Mouse (Mus musculus): ENCODE measurements at regions not wholly inside any gene's neighbourhood (a gene's known extent, or its start where the extent isn't known, plus 50 kb on each side); places are given as distances from the start of the nearest gene placed in this dataset.

DNA sequence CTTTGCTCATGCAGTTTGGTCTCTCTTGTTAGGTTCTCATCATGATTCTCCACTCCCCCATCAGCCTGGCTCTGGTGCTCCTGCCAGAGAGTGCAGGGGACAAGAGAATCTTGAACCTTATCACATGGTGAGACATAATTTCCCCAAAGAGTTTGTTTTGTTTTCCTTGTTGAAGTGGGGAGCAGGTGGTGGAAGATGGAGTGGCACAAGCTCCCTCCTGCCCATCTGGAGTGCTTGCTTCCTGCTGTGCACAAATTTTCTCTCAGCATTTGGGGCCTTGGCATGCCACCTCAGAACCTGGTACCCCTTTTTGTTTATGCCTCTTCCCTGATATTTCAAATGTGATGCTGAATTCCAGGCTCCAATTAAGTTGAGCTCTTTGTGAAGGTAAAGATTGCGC lies 219.9 kb downstream of the Rnf144b start:
- no peak for DNase-seq
- Histone ChIP-seq H3K4me1 (ENCODE audit: control insufficient read depth, insufficient read depth, low read length) (no peaks in the 10 kb centered on the region), H3K4me3 (replicated peaks; ENCODE audit: extremely low read depth, low read depth, low read length) (no peak overlapping the region)
- WGBS: 85% methylated on average over 1 of the region's 1 CpGs
- no peak for TF ChIP-seq POLR2A (IDR thresholded peaks at IDR 0.05; ENCODE audit: borderline replicate concordance, extremely low read depth, low read depth, low read length)
- TF ChIP-seq CTCF (IDR thresholded peaks at IDR 0.05; ENCODE audit: insufficient read depth, low read length): no peak

DNA sequence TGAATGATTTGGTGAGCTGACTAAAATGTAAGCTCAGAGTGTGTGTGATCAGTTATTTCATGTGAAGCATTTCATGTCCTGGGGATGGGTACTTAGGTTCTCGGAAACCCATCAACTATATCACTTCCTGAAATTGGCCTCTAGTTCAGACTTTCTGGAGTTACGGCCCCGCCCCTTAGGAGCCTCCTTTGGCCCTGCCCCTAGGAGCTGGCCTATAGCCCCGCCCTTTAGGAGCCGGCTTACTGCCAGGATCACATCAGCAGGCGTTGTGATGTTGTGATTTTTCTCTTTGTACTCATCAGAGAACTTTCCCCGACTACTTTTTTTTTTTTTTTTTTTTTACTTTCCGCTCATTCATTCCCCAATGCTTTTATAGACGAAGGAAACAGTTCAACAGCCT lies 223.1 kb downstream of the Rnf144b start:
- no peak overlapping the region for H3K4me3 ChIP-seq (replicated peaks; ENCODE audit: extremely low read depth, low read depth, low read length)
- no peaks in the 10 kb centered on the region; the same call in 1 of the 2 replicates for H3K4me1 ChIP-seq (ENCODE audit: control insufficient read depth, insufficient read depth, low read length)
- no peak for TF ChIP-seq CTCF (IDR thresholded peaks at IDR 0.05; ENCODE audit: insufficient read depth, low read length)
- no peak for TF ChIP-seq POLR2A (IDR thresholded peaks at IDR 0.05; ENCODE audit: borderline replicate concordance, extremely low read depth, low read depth, low read length)
- no peak for DNase-seq
- 27% methylated on average over 9 of the region's 9 CpGs for WGBS

GRCm38 (mm10) chr13:47347835-47348234 lies 225.4 kb downstream of the Rnf144b start:
- 52% methylated on average over 6 of the region's 6 CpGs for WGBS
- no peaks in the 10 kb centered on the region; the same call in 1 of the 2 replicates for H3K4me1 ChIP-seq (ENCODE audit: control insufficient read depth, insufficient read depth, low read length)
- no peak for TF ChIP-seq CTCF (IDR thresholded peaks at IDR 0.05; ENCODE audit: insufficient read depth, low read length)
- TF ChIP-seq POLR2A (IDR thresholded peaks at IDR 0.05; ENCODE audit: borderline replicate concordance, extremely low read depth, low read depth, low read length): no peak
- H3K4me3 ChIP-seq (replicated peaks; ENCODE audit: extremely low read depth, low read depth, low read length): no peak overlapping the region
- DNase-seq: no peak

GRCm38 (mm10) chr13:47348517-47349145 lies 226.2 kb downstream of the Rnf144b start:
- Histone ChIP-seq H3K4me3 (replicated peaks; ENCODE audit: extremely low read depth, low read depth, low read length) (no peak overlapping the region), H3K4me1 (ENCODE audit: control insufficient read depth, insufficient read depth, low read length) (no peaks in the 10 kb centered on the region; the same call in 1 of the 2 replicates)
- peak; percentile 78 for TF ChIP-seq CTCF (IDR thresholded peaks at IDR 0.05; ENCODE audit: insufficient read depth, low read length)
- no peak for TF ChIP-seq POLR2A (IDR thresholded peaks at IDR 0.05; ENCODE audit: borderline replicate concordance, extremely low read depth, low read depth, low read length)
- WGBS: 30% methylated on average over 17 of the region's 17 CpGs
- peak; percentile 32 for DNase-seq

GRCm38 (mm10) chr13:47354446-47354845 lies 232.0 kb downstream of the Rnf144b start:
- no peak for DNase-seq
- WGBS: 73% methylated on average over 12 of the region's 12 CpGs

DNA sequence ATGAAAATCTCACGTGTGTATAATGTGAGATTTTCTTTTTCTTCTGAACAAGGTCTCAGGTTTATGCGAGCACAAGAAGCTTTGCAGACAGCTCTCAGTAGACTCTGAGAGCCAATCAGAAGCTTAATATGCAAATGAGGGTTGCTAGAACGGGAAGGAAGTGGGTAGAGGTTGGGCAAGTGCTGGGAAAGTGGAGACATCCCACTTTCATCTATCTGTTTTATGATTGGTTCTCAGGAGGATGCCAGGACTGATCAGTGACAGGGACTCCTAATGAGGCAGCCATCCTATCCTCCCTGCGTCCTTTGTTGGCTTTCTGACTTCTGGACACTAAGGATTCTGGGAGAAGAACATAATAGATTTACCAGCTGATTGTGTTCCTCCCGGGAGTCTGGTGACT lies 232.7 kb downstream of the Rnf144b start:
- TF ChIP-seq POLR2A (IDR thresholded peaks at IDR 0.05; ENCODE audit: borderline replicate concordance, extremely low read depth, low read depth, low read length) (no peak), CTCF (IDR thresholded peaks at IDR 0.05; ENCODE audit: insufficient read depth, low read length) (no peak)
- no peak for DNase-seq
- H3K4me1 ChIP-seq (ENCODE audit: control insufficient read depth, insufficient read depth, low read length): no peaks in the 10 kb centered on the region
- 49% methylated on average over 5 of the region's 5 CpGs for WGBS
- no peak overlapping the region for H3K4me3 ChIP-seq (replicated peaks; ENCODE audit: extremely low read depth, low read depth, low read length)

More at GRCm38 (mm10) chr13:47354446-47354845, 232.0 kb downstream of the Rnf144b start:
- no peak overlapping the region for H3K4me3 ChIP-seq (replicated peaks; ENCODE audit: extremely low read depth, low read depth, low read length)
- no peak for TF ChIP-seq CTCF (IDR thresholded peaks at IDR 0.05; ENCODE audit: insufficient read depth, low read length)
- TF ChIP-seq POLR2A (IDR thresholded peaks at IDR 0.05; ENCODE audit: borderline replicate concordance, extremely low read depth, low read depth, low read length): no peak
- no peaks in the 10 kb centered on the region for H3K4me1 ChIP-seq (ENCODE audit: control insufficient read depth, insufficient read depth, low read length)

- DNase-seq: no peak
- 71% methylated on average over 9 of the region's 9 CpGs for WGBS
- TF ChIP-seq POLR2A (IDR thresholded peaks at IDR 0.05; ENCODE audit: borderline replicate concordance, extremely low read depth, low read depth, low read length): no peak
- TF ChIP-seq CTCF (IDR thresholded peaks at IDR 0.05; ENCODE audit: insufficient read depth, low read length): no peak
- Histone ChIP-seq H3K4me1 (ENCODE audit: control insufficient read depth, insufficient read depth, low read length) (no peaks in the 10 kb centered on the region), H3K4me3 (replicated peaks; ENCODE audit: extremely low read depth, low read depth, low read length) (no peak overlapping the region)
Observed at GRCm38 (mm10) chr13:47358986-47359385, 236.5 kb downstream of the Rnf144b start.

DNA sequence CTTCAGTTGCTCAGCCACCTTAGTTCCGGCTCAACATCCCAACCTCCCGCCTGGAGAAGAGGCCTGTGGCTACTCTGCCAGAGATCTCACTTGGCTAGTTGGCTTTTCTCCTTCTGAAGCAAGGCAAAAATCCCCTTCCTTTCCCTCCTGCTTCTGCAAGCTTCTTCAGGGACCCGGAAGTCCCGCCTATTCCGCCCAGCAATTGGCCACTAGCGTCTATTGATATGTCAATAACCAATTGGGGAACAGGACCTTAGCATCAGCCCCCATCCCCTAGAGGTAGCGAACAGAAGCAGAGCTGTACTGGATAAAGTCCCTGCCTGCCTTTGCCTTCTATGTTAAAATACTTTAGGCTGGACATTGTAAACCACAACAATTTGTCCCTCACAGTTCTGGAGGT lies 243.3 kb downstream of the Rnf144b start:
- no peak overlapping the region for H3K4me3 ChIP-seq (replicated peaks; ENCODE audit: extremely low read depth, low read depth, low read length)
- no peak for TF ChIP-seq CTCF (IDR thresholded peaks at IDR 0.05; ENCODE audit: insufficient read depth, low read length)
- TF ChIP-seq POLR2A (IDR thresholded peaks at IDR 0.05; ENCODE audit: borderline replicate concordance, extremely low read depth, low read depth, low read length): no peak
- H3K4me1 ChIP-seq (ENCODE audit: control insufficient read depth, insufficient read depth, low read length): no peaks in the 10 kb centered on the region
- DNase-seq: no peak
- 77% methylated on average over 7 of the region's 7 CpGs for WGBS

GRCm38 (mm10) chr13:47368041-47368823 lies 245.8 kb downstream of the Rnf144b start:
- WGBS: 60% methylated on average over 13 of the region's 13 CpGs
- Histone ChIP-seq H3K4me3 (replicated peaks; ENCODE audit: extremely low read depth, low read depth, low read length) (no peak overlapping the region), H3K4me1 (ENCODE audit: control insufficient read depth, insufficient read depth, low read length) (no peaks in the 10 kb centered on the region)
- DNase-seq: no peak
- TF ChIP-seq POLR2A (IDR thresholded peaks at IDR 0.05; ENCODE audit: borderline replicate concordance, extremely low read depth, low read depth, low read length) (no peak), CTCF (IDR thresholded peaks at IDR 0.05; ENCODE audit: insufficient read depth, low read length) (no peak)

DNA sequence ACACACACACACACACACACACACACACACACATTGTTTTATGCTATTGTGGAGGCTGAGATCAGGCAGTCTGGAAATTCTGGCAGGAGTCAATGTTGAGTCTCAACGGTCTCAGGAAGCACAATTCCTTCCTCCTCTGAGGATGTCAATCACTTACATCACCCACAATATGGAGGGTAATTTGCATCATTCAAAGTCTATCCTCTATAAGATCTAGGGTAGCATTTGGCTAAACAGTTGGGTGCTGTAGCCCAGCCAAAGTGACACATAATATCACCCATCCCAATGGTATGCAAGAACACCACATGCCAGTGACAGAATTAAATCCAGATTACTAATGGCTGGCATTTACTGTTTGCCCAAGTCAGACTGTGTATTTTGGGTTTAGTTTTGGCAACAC lies 252.1 kb downstream of the Rnf144b start:
- no peaks in the 10 kb centered on the region for H3K4me1 ChIP-seq (ENCODE audit: control insufficient read depth, insufficient read depth, low read length)
- no peak overlapping the region for H3K4me3 ChIP-seq (replicated peaks; ENCODE audit: extremely low read depth, low read depth, low read length)
- DNase-seq: no peak
- no peak for TF ChIP-seq POLR2A (IDR thresholded peaks at IDR 0.05; ENCODE audit: borderline replicate concordance, extremely low read depth, low read depth, low read length)
- WGBS: 45% methylated on average over 1 of the region's 1 CpGs
